Mouse (Mus musculus) limb, embryonic 15.5 days (tissue): Measurements from ENCODE around the gene Car11. TPM values are rescaled to one million over a fixed set of nuclear protein-coding genes. Genes with fewer than 3 reads are reported as not detected.

Source experiments
- ATAC-seq: fragments of 200-750 bp; cut with Nextera tagmentation; 2 replicates; pipeline ENCODE4 v1.8.0; 2017; ENCODE audit warnings: low read depth, moderate TSS enrichment; ENCODE audit not compliant: insufficient number of reproducible peaks, low FRiP score, low TSS enrichment
- H3K27ac ChIP-seq: fragments of 300-500 bp; sonication (generic); 2 replicates; pipeline ENCODE4 v1.5.1; 2015; ENCODE audit warnings: moderate library complexity, mild to moderate bottlenecking, inconsistent platforms
- H3K27me3 ChIP-seq: fragments of 300-500 bp; sonication (generic); 2 replicates; pipeline ENCODE4 v1.6.1; 2015; ENCODE audit warnings: inconsistent platforms
- H3K36me3 ChIP-seq: fragments of 300-500 bp; sonication (generic); 2 replicates; pipeline ENCODE4 v1.6.1; 2015; ENCODE audit warnings: inconsistent platforms
- H3K4me1 ChIP-seq: fragments of 300-500 bp; sonication (generic); 2 replicates; pipeline ENCODE4 v1.6.1; 2015; ENCODE audit warnings: inconsistent platforms
- H3K4me2 ChIP-seq: fragments of 300-500 bp; sonication (generic); 2 replicates; pipeline ENCODE4 v1.6.1; 2015; ENCODE audit warnings: mild to moderate bottlenecking, inconsistent platforms
- H3K4me3 ChIP-seq: fragments of 300-500 bp; sonication (generic); 2 replicates; pipeline ENCODE4 v1.5.1; 2015; ENCODE audit warnings: mild to moderate bottlenecking, inconsistent platforms
- H3K9ac ChIP-seq: fragments of 300-500 bp; sonication (generic); 2 replicates; pipeline ENCODE4 v1.6.1; 2015; ENCODE audit warnings: inconsistent platforms
- H3K9me3 ChIP-seq: fragments of 300-500 bp; sonication (generic); 2 replicates; pipeline ENCODE4 v1.6.1; 2016; ENCODE audit warnings: inconsistent platforms
- WGBS: fragments of 180-500 bp; shearing (Covaris S2); methylation state at CpG from one replicate; pipeline ENCODE4 v1.1.7; 2015; 5-methylcytosine and 5-hydroxymethylcytosine counted together
- polyA plus RNA-seq: library from polyadenylated mRNA; unstranded; fragments of >200 nt; fragmentation: Nextera tagmentation; extraction: Ambion mirVana; gene quantifications from 2 replicates; pipeline ENCODE4 v1.2.1, GENCODE M21; 2015

Car11 gene
- polyA plus RNA-seq, 1 experiment from 2014 or later, result 13.7 TPM

- H3K4me2 ChIP-seq, result no peak overlapping the region
- 68% methylated on average over 10 of the region's 10 CpGs for WGBS
- ATAC-seq, result no peak
- H3K9ac ChIP-seq, result no peak overlapping the region
- no peak overlapping the region for H3K4me3 ChIP-seq
- no peak overlapping the region for H3K27ac ChIP-seq
- H3K27me3 ChIP-seq, result no peaks in the 10 kb centered on the region
- no peaks in the 10 kb centered on the region for H3K36me3 ChIP-seq
- H3K4me1 ChIP-seq, result peaks cover 8% of the 10 kb centered on the region
- no peaks in the 10 kb centered on the region for H3K9me3 ChIP-seq
Observed at GRCm38 (mm10) chr7:45739820-45740219, 40.2 kb downstream of the Car11 start.

GRCm38 (mm10) chr7:45741308-45741707 is 41.7 kb downstream of the Car11 start:
- 83% methylated on average over 12 of the region's 12 CpGs for WGBS
- Histone ChIP-seq H3K4me2 (no peak overlapping the region), H3K4me1 (peaks cover 8% of the 10 kb centered on the region), H3K36me3 (no peaks in the 10 kb centered on the region), H3K9ac (no peak overlapping the region), H3K9me3 (no peaks in the 10 kb centered on the region), H3K27ac (no peak overlapping the region), H3K4me3 (no peak overlapping the region), H3K27me3 (no peaks in the 10 kb centered on the region)
- ATAC-seq, result no peak

GRCm38 (mm10) chr7:45741777-45742176 is 42.1 kb downstream of the Car11 start:
- no peaks in the 10 kb centered on the region for H3K9me3 ChIP-seq
- peak overlapping the region; percentile 48 for H3K4me2 ChIP-seq
- no peak overlapping the region for H3K27ac ChIP-seq
- 32% methylated on average over 11 of the region's 11 CpGs for WGBS
- H3K4me3 ChIP-seq, result peak overlapping the region; percentile 36
- no peaks in the 10 kb centered on the region for H3K27me3 ChIP-seq
- H3K36me3 ChIP-seq, result no peaks in the 10 kb centered on the region
- H3K4me1 ChIP-seq, result peaks cover 8% of the 10 kb centered on the region
- no peak overlapping the region for H3K9ac ChIP-seq
- ATAC-seq, result no peak

- 39% methylated on average over 19 of the region's 19 CpGs for WGBS
- H3K27ac ChIP-seq, result no peak overlapping the region
- H3K9ac ChIP-seq, result no peak overlapping the region
- H3K4me2 ChIP-seq, result peak overlapping the region; percentile 48
- peaks cover 8% of the 10 kb centered on the region for H3K4me1 ChIP-seq
- H3K36me3 ChIP-seq, result no peaks in the 10 kb centered on the region
- no peaks in the 10 kb centered on the region for H3K9me3 ChIP-seq
- no peaks in the 10 kb centered on the region for H3K27me3 ChIP-seq
- no peak for ATAC-seq
- peak overlapping the region; percentile 36 for H3K4me3 ChIP-seq
Observed at GRCm38 (mm10) chr7:45742338-45742737, 42.7 kb downstream of the Car11 start.

- no peak for ATAC-seq
- Histone ChIP-seq H3K4me3 (no peak overlapping the region), H3K36me3 (no peaks in the 10 kb centered on the region), H3K4me1 (peaks cover 11% of the 10 kb centered on the region), H3K9ac (no peak overlapping the region), H3K27ac (no peak overlapping the region), H3K27me3 (no peaks in the 10 kb centered on the region), H3K9me3 (no peaks in the 10 kb centered on the region), H3K4me2 (no peak overlapping the region)
- WGBS, result 25% methylated on average over 2 of the region's 2 CpGs
Observed at GRCm38 (mm10) chr7:45744387-45744786, 44.7 kb downstream of the Car11 start.

- Histone ChIP-seq H3K4me1 (peaks cover 16% of the 10 kb centered on the region), H3K36me3 (no peaks in the 10 kb centered on the region), H3K9me3 (no peaks in the 10 kb centered on the region), H3K4me2 (no peak overlapping the region), H3K27me3 (no peaks in the 10 kb centered on the region), H3K4me3 (no peak overlapping the region), H3K27ac (no peak overlapping the region), H3K9ac (no peak overlapping the region)
- ATAC-seq, result no peak
- WGBS, result 65% methylated on average over 6 of the region's 6 CpGs
Observed at GRCm38 (mm10) chr7:45746518-45746917, 46.9 kb downstream of the Car11 start.

- no peaks in the 10 kb centered on the region for H3K27me3 ChIP-seq
- no peak overlapping the region for H3K27ac ChIP-seq
- no peak for ATAC-seq
- no peak overlapping the region for H3K4me3 ChIP-seq
- peaks cover 8% of the 10 kb centered on the region; the same call in 1 of the 2 replicates for H3K4me1 ChIP-seq
- no peaks in the 10 kb centered on the region for H3K9me3 ChIP-seq
- no peaks in the 10 kb centered on the region for H3K36me3 ChIP-seq
- H3K4me2 ChIP-seq, result no peak overlapping the region
- H3K9ac ChIP-seq, result no peak overlapping the region
- WGBS, result 86% methylated on average over 5 of the region's 5 CpGs
Observed at GRCm38 (mm10) chr7:45747450-45747849, 47.8 kb downstream of the Car11 start.

GRCm38 (mm10) chr7:45748110-45748509 is 48.5 kb downstream of the Car11 start:
- Histone ChIP-seq H3K4me3 (no peak overlapping the region), H3K27me3 (no peaks in the 10 kb centered on the region), H3K9me3 (no peaks in the 10 kb centered on the region), H3K9ac (no peak overlapping the region), H3K4me1 (peaks cover 8% of the 10 kb centered on the region; the same call in 1 of the 2 replicates), H3K27ac (no peak overlapping the region), H3K4me2 (no peak overlapping the region), H3K36me3 (no peaks in the 10 kb centered on the region)
- no peak for ATAC-seq
- WGBS, result 81% methylated on average over 7 of the region's 7 CpGs

- 33% methylated on average over 9 of the region's 10 CpGs for WGBS
- Histone ChIP-seq H3K4me3 (no peak overlapping the region), H3K27ac (no peak overlapping the region), H3K4me2 (no peak overlapping the region), H3K4me1 (peaks cover 8% of the 10 kb centered on the region; the same call in 1 of the 2 replicates), H3K9ac (no peak overlapping the region), H3K36me3 (no peaks in the 10 kb centered on the region), H3K9me3 (no peaks in the 10 kb centered on the region), H3K27me3 (no peaks in the 10 kb centered on the region)
- no peak for ATAC-seq
Observed at GRCm38 (mm10) chr7:45749401-45749800, 49.8 kb downstream of the Car11 start.

GRCm38 (mm10) chr7:45750162-45750561 is 50.5 kb downstream of the Car11 start:
- ATAC-seq, result no peak
- no peaks in the 10 kb centered on the region for H3K27me3 ChIP-seq
- no peak overlapping the region for H3K27ac ChIP-seq
- WGBS, result 64% methylated on average over 9 of the region's 9 CpGs
- H3K4me3 ChIP-seq, result no peak overlapping the region
- H3K9me3 ChIP-seq, result no peaks in the 10 kb centered on the region
- peaks cover 8% of the 10 kb centered on the region; the same call in 1 of the 2 replicates for H3K4me1 ChIP-seq
- no peaks in the 10 kb centered on the region for H3K36me3 ChIP-seq
- H3K9ac ChIP-seq, result no peak overlapping the region
- no peak overlapping the region for H3K4me2 ChIP-seq

Other genes with a start within 250 kb of the Car11 start
- gene Ftl1, start 240.0 kb upstream of the Car11 start, polyA plus RNA-seq, result 4,640 and 4,716 TPM in 2 replicates
- gene Bax, start 232.9 kb upstream of the Car11 start, polyA plus RNA-seq, result 145 and 146 TPM in 2 replicates
- 0.61 and 1.0 TPM in 2 replicates for gene Tulp2, start 218.0 kb upstream of the Car11 start, polyA plus RNA-seq
- not detected in 2 replicates for gene Gm45808, start 213.0 kb upstream of the Car11 start, polyA plus RNA-seq
- gene Dhdh, start 211.0 kb upstream of the Car11 start, polyA plus RNA-seq, result 3.1 and 3.3 TPM in 2 replicates
- 279 and 295 TPM in 2 replicates for gene Nucb1, start 189.4 kb upstream of the Car11 start, polyA plus RNA-seq
- gene Ppp1r15a, start 173.6 kb upstream of the Car11 start, polyA plus RNA-seq, result 22.3 and 26.1 TPM in 2 replicates
- gene Plekha4, start 173.5 kb upstream of the Car11 start, polyA plus RNA-seq, result 5.7 and 6.8 TPM in 2 replicates
- 0.74 and 1.1 TPM in 2 replicates for gene Hsd17b14, start 144.9 kb upstream of the Car11 start, polyA plus RNA-seq
- 63.4 and 64.4 TPM in 2 replicates for gene Bcat2, start 129.7 kb upstream of the Car11 start, polyA plus RNA-seq
- gene Fgf21, start 84.4 kb upstream of the Car11 start, polyA plus RNA-seq, result 0.58 and 0.93 TPM in 2 replicates
- 2.9 and 3.3 TPM in 2 replicates for gene Fut1, start 82.6 kb upstream of the Car11 start, polyA plus RNA-seq
- 0.14 and 0.27 TPM in 2 replicates for gene Izumo1, start 78.0 kb upstream of the Car11 start, polyA plus RNA-seq
- gene Rasip1, start 72.4 kb upstream of the Car11 start, polyA plus RNA-seq, result 11.4 and 12.0 TPM in 2 replicates
- 21.9 and 36.8 TPM in 2 replicates for gene Mamstr, start 59.9 kb upstream of the Car11 start, polyA plus RNA-seq
- gene Fut2, start 33.4 kb upstream of the Car11 start, polyA plus RNA-seq, result 7.7 and 8.0 TPM in 2 replicates
- gene Ntn5, start 15.8 kb upstream of the Car11 start, polyA plus RNA-seq, result 0.50 and 2.6 TPM in 2 replicates
- gene Sec1, start 5.4 kb upstream of the Car11 start, polyA plus RNA-seq, result 0.56 and 0.97 TPM in 2 replicates
- 4.3 and 4.7 TPM in 2 replicates for gene Dbp, start 5.2 kb downstream of the Car11 start, polyA plus RNA-seq
- gene Rpl18, start 15.6 kb downstream of the Car11 start, polyA plus RNA-seq, result 942 and 1,034 TPM in 2 replicates
- gene Sphk2, start 18.2 kb downstream of the Car11 start, polyA plus RNA-seq, result 38.5 and 39.7 TPM in 2 replicates
- 0.76 and 0.78 TPM in 2 replicates for gene Fam83e, start 21.4 kb downstream of the Car11 start, polyA plus RNA-seq
- gene Spaca4, start 26.0 kb downstream of the Car11 start, polyA plus RNA-seq, result not detected in 2 replicates
- 1.6 and 2.0 TPM in 2 replicates for gene Lmtk3, start 83.9 kb downstream of the Car11 start, polyA plus RNA-seq
- 82.1 and 91.0 TPM in 2 replicates for gene Sult2b1, start 84.8 kb downstream of the Car11 start, polyA plus RNA-seq
- 87.9 and 98.8 TPM in 2 replicates for gene Cyth2, start 114.7 kb downstream of the Car11 start, polyA plus RNA-seq
- 1.4 and 1.5 TPM in 2 replicates for gene Kcnj14, start 124.9 kb downstream of the Car11 start, polyA plus RNA-seq
- 56.3 and 59.3 TPM in 2 replicates for gene Grwd1, start 131.1 kb downstream of the Car11 start, polyA plus RNA-seq
- gene Kdelr1, start 172.9 kb downstream of the Car11 start, polyA plus RNA-seq, result 79.4 and 97.8 TPM in 2 replicates
- gene Grin2d, start 178.5 kb downstream of the Car11 start, polyA plus RNA-seq, result 0.48 and 0.68 TPM in 2 replicates
- 0.49 and 0.86 TPM in 2 replicates for gene Syngr4, start 196.9 kb downstream of the Car11 start, polyA plus RNA-seq
- 4.4 and 5.5 TPM in 2 replicates for gene Tmem143, start 197.1 kb downstream of the Car11 start, polyA plus RNA-seq
- 328 and 364 TPM in 2 replicates for gene Emp3, start 221.6 kb downstream of the Car11 start, polyA plus RNA-seq
- 3.5 and 3.6 TPM in 2 replicates for gene Ccdc114, start 224.2 kb downstream of the Car11 start, polyA plus RNA-seq